Mouse (Mus musculus): ENCODE data around the gene Fkbp5. TPM values are rescaled to one million over a fixed set of nuclear protein-coding genes. Genes with fewer than 3 reads are reported as not detected.

Fkbp5 gene
- total RNA-seq, 2 experiments from 2014 or later: 95.8 to 104 TPM

GRCm38 (mm10) chr17:28349901-28350465 lies 167.3 kb downstream of the Fkbp5 start:
- DNase-seq (ENCODE audit: low spot score in 2 of 2): no peak

- no peak for DNase-seq (ENCODE audit: low spot score in 2 of 2)
Observed at GRCm38 (mm10) chr17:28349264-28349880, 168.0 kb downstream of the Fkbp5 start.

Small RNA genes within 50 kb of the gene (microRNA-seq; reads per million reads assigned to microRNA genes)
- gene Gm25195 (not detected), gene Mir6969 (6.3 reads per million, percentile 17 among the genes with 10 or more reads in this experiment)

Other genes with a start within 250 kb of the Fkbp5 start
- 10 to 100 TPM; 38.6 to 49.3 TPM for gene Fance, start 204.0 kb downstream of the Fkbp5 start, total RNA-seq (2021)
- gene Rpl10a, start 189.1 kb downstream of the Fkbp5 start, total RNA-seq (2021): 1,000 to 10,000 TPM; 1,198 to 1,213 TPM
- 10 to 100 TPM; 23.8 to 27.5 TPM for gene Tead3, start 166.7 kb downstream of the Fkbp5 start, total RNA-seq (2021)
- 1 to 10 TPM in 1 of 2 experiments, under 1 TPM in 1; 0.62 to 1.5 TPM for gene Tulp1, start 152.3 kb downstream of the Fkbp5 start, total RNA-seq (2021)
- gene Armc12, start 13.3 kb upstream of the Fkbp5 start, total RNA-seq (2021): under 1 TPM in 1 of 2 experiments, not detected in 1; 0.22 TPM
- not detected for gene Clpsl2, start 31.9 kb upstream of the Fkbp5 start, total RNA-seq (2021)
- 1,000 to 10,000 TPM in 1 of 2 experiments, under 1 TPM in 1; 0.56 to 1,299 TPM for gene Clps, start 43.2 kb upstream of the Fkbp5 start, total RNA-seq (2021)
- 1 to 10 TPM; 2.5 to 3.2 TPM for gene Lhfpl5, start 58.1 kb upstream of the Fkbp5 start, total RNA-seq (2021)
- gene Srpk1, start 105.2 kb upstream of the Fkbp5 start, total RNA-seq (2021): 10 to 100 TPM; 60.9 to 78.4 TPM
- 1 to 10 TPM; 2.7 to 3.4 TPM for gene Slc26a8, start 172.7 kb upstream of the Fkbp5 start, total RNA-seq (2021)
- gene Mapk14, start 173.8 kb upstream of the Fkbp5 start, total RNA-seq (2021): 10 to 100 TPM; 74.0 to 78.0 TPM
- 1 to 10 TPM; 2.5 to 3.8 TPM for gene AC170998.1, start 208.6 kb upstream of the Fkbp5 start, total RNA-seq (2021)